Mouse (Mus musculus) limb, embryonic 15.5 days (tissue): ENCODE measurements around the gene Pheta1. TPM values are rescaled to one million over a fixed set of nuclear protein-coding genes. Genes with fewer than 3 reads are reported as not detected.
"Not testable (repeated sequence)": the region's sequence is repeated elsewhere in the genome, so short reads cannot be mapped to it uniquely, and the experiment has no call there.

Source experiments
- ATAC-seq: fragments of 200-750 bp; cut with Nextera tagmentation; 2 replicates; pipeline ENCODE4 v1.8.0; 2017; ENCODE audit warnings: low read depth, moderate TSS enrichment; ENCODE audit not compliant: insufficient number of reproducible peaks, low FRiP score, low TSS enrichment
- H3K27ac ChIP-seq: fragments of 300-500 bp; sonication (generic); 2 replicates; pipeline ENCODE4 v1.5.1; 2015; ENCODE audit warnings: moderate library complexity, mild to moderate bottlenecking, inconsistent platforms
- H3K27me3 ChIP-seq: fragments of 300-500 bp; sonication (generic); 2 replicates; pipeline ENCODE4 v1.6.1; 2015; ENCODE audit warnings: inconsistent platforms
- H3K36me3 ChIP-seq: fragments of 300-500 bp; sonication (generic); 2 replicates; pipeline ENCODE4 v1.6.1; 2015; ENCODE audit warnings: inconsistent platforms
- H3K4me1 ChIP-seq: fragments of 300-500 bp; sonication (generic); 2 replicates; pipeline ENCODE4 v1.6.1; 2015; ENCODE audit warnings: inconsistent platforms
- H3K4me2 ChIP-seq: fragments of 300-500 bp; sonication (generic); 2 replicates; pipeline ENCODE4 v1.6.1; 2015; ENCODE audit warnings: mild to moderate bottlenecking, inconsistent platforms
- H3K4me3 ChIP-seq: fragments of 300-500 bp; sonication (generic); 2 replicates; pipeline ENCODE4 v1.5.1; 2015; ENCODE audit warnings: mild to moderate bottlenecking, inconsistent platforms
- H3K9ac ChIP-seq: fragments of 300-500 bp; sonication (generic); 2 replicates; pipeline ENCODE4 v1.6.1; 2015; ENCODE audit warnings: inconsistent platforms
- H3K9me3 ChIP-seq: fragments of 300-500 bp; sonication (generic); 2 replicates; pipeline ENCODE4 v1.6.1; 2016; ENCODE audit warnings: inconsistent platforms
- WGBS: fragments of 180-500 bp; shearing (Covaris S2); methylation state at CpG from one replicate; pipeline ENCODE4 v1.1.7; 2015; 5-methylcytosine and 5-hydroxymethylcytosine counted together
- polyA plus RNA-seq: library from polyadenylated mRNA; unstranded; fragments of >200 nt; fragmentation: Nextera tagmentation; extraction: Ambion mirVana; gene quantifications from 2 replicates; pipeline ENCODE4 v1.2.1, GENCODE M21; 2015

The Pheta1 gene
- polyA plus RNA-seq, 1 experiment from 2014 or later: 28.0 TPM

- Histone ChIP-seq H3K4me2 (peak overlapping the region; percentile 91), H3K36me3 (no peaks in the 10 kb centered on the region), H3K27ac (peak overlapping the region; percentile 72), H3K4me1 (peaks cover 63% of the 10 kb centered on the region), H3K9ac (peak overlapping the region; percentile 73), H3K9me3 (no peaks in the 10 kb centered on the region), H3K4me3 (peak overlapping the region; percentile 66), H3K27me3 (no peaks in the 10 kb centered on the region)
- under 1% methylated on average over 77 of the region's 77 CpGs for WGBS
- ATAC-seq: peak; percentile 82
Measured at GRCm38 (mm10) chr5:121836692-121837415, 11.9 kb upstream of the Pheta1 start.

GRCm38 (mm10) chr5:121837441-121838340 is 11.1 kb upstream of the Pheta1 start, which contains the start of gene Sh2b3:
TSS of gene Sh2b3 (minus strand) at chr5:121837646.
- Histone ChIP-seq H3K4me2 (peak within 1 kb of the TSS; percentile 91), H3K27ac (peak within 1 kb of the TSS; percentile 73), H3K4me1 (peaks cover 63% of the 10 kb centered on the region), H3K9me3 (no peaks in the 10 kb centered on the region), H3K4me3 (peak within 1 kb of the TSS; percentile 66), H3K36me3 (no peaks in the 10 kb centered on the region), H3K27me3 (no peaks in the 10 kb centered on the region), H3K9ac (peak within 1 kb of the TSS; percentile 73)
- no peak for ATAC-seq
- 1% methylated on average over 35 of the region's 35 CpGs for WGBS

DNA sequence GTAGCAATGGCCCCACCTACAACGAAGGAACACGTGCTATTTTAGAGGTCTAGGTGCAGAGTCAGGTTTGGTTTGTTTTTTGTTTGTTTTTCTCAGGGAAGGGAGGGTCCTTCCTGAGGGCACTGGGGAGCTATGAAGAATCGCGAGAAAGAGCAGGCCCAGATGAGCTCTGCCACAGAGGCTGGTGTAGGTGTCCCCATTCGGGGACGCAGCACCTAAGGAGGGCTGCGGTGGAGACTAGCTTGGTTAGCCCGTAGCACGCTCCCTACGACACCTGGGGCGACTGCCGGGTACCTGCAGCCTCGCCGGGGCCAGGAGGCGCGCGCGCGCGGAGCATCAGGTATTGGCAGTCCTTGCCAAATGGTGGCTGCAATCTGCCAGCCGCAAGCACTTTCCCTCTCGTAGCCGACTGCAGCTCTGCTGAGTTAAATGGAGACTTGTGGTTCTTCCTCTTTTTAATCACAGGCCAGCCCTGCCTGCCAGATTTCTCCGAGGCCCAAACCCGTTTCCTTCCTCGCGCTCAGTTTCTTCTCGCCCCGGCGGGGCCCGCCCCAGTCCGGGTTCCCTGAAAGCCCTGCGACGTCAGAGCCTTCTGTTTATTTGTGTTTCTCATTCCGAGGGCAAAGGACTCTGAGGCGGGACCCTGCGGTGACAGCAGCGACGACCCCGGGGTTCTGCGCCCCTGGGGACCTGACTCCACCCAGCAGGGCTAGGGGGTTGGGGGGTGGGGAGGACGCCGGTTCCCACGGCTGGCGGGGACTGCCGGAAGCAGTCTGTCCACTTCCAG is 10.2 kb upstream of the Pheta1 start:
- H3K4me2 ChIP-seq: peak overlapping the region; percentile 91
- no peaks in the 10 kb centered on the region for H3K9me3 ChIP-seq
- peak overlapping the region; percentile 66 for H3K4me3 ChIP-seq
- no peaks in the 10 kb centered on the region for H3K36me3 ChIP-seq
- no peak for ATAC-seq
- H3K27ac ChIP-seq: peak overlapping the region; percentile 73
- 2% methylated on average over 46 of the region's 46 CpGs for WGBS
- H3K27me3 ChIP-seq: peaks cover 6% of the 10 kb centered on the region
- peaks cover 63% of the 10 kb centered on the region for H3K4me1 ChIP-seq
- H3K9ac ChIP-seq: peak overlapping the region; percentile 37; the same call in 1 of the 2 replicates

DNA sequence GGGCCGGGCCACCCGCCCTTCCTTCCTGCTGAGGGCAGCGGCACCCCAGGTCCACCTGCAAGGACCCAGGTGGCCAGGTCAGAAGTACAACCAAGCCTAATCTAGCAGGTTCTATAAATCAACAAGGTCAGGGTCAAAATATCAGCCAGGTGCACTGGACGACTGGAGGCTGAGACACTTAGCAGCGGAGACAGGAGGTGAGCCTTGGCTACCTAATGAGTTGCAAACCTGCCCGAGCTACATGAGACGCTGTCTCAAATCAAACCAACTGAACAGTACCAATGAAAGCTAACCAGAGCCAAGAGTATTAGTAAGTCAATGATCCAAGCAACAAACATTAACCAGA is 9.7 kb upstream of the Pheta1 start:
- no peaks in the 10 kb centered on the region for H3K9me3 ChIP-seq

DNA sequence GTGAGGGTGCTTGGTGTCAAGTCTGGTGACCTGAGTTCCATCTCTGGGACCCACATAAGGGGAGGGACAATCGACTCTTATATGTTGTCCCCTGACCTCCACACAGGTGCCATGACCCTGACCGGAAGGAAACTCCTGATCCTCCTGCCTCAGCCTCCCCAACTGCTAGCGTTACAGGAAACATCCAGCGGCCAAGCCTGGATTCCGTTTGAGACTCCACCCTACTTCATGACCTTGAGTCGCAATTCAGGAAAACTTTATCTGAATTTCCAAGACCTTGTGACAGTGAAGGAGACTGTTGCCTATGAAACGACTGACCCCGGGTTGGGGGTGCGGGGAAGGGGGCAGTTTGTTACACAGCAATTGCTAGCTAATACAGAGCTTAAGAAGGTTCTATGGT is 7.3 kb upstream of the Pheta1 start:
- Histone ChIP-seq H3K36me3 (no peaks in the 10 kb centered on the region), H3K27ac (no peak overlapping the region), H3K9ac (no peak overlapping the region), H3K4me1 (peaks cover 36% of the 10 kb centered on the region), H3K4me3 (no peak overlapping the region), H3K4me2 (no peak overlapping the region), H3K9me3 (no peaks in the 10 kb centered on the region), H3K27me3 (peaks cover 17% of the 10 kb centered on the region)
- WGBS: 89% methylated on average over 9 of the region's 9 CpGs
- no peak for ATAC-seq

More for the DNA sequence above, 9.7 kb upstream of the Pheta1 start:
- Histone ChIP-seq H3K27me3 (peaks cover 12% of the 10 kb centered on the region), H3K4me2 (peak overlapping the region; percentile 91), H3K9ac (0 out of 2 replicates have a peak overlapping the region, but pooled peaks have one; percentile 37), H3K36me3 (no peaks in the 10 kb centered on the region), H3K4me3 (peak overlapping the region; percentile 66), H3K4me1 (peaks cover 59% of the 10 kb centered on the region), H3K27ac (peak overlapping the region; percentile 73)
- WGBS: 33% methylated on average over 7 of the region's 7 CpGs
- ATAC-seq: no peak

DNA sequence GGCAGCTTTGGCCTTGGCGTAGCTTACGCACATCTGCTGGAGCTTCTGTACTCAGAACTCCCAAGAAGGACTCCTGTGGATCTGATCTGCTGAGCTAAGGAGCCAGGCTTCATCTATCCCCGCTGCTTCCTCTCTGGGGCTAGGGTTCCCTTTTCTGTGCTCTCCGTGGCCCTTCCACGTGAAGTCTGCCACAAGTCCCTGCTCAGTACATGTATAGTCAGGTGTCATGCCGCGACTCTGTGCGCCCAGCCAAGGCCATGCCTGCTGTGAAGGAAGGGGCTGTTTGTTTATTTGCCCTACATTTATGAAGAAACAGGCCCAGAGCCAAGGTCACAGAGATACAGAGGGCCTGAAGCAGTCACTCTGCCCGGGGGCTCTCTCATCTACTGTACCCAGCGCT is 6.8 kb upstream of the Pheta1 start:
- H3K27ac ChIP-seq: no peak overlapping the region
- no peaks in the 10 kb centered on the region for H3K9me3 ChIP-seq
- no peak overlapping the region for H3K4me2 ChIP-seq
- no peak overlapping the region for H3K4me3 ChIP-seq
- peaks cover 17% of the 10 kb centered on the region for H3K27me3 ChIP-seq
- no peak overlapping the region for H3K9ac ChIP-seq
- no peak for ATAC-seq
- no peaks in the 10 kb centered on the region for H3K36me3 ChIP-seq
- H3K4me1 ChIP-seq: peaks cover 35% of the 10 kb centered on the region
- 50% methylated on average over 10 of the region's 10 CpGs for WGBS

DNA sequence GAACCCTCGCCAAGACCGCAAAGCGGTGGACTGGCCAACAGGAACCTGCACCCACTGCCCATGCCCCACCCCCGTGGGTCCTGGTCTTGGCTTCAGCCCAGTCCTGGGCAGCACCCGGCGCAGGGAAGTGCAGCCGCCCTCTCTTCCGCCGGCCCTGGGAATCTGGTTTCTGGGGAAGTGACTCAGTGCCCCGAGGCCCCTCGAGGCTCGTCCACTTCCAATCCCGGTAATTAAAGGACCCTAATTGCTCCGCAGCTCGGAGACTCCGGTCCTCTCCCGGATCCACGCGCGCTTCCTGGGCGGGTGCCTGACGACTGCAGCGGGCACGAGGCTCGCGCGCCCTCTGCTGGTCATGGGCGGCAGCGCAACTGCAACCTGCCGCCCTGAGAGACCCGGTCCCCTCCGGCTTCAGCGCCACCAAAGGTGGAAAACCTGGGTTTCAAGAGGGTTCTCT is 6.1 kb upstream of the Pheta1 start:
- Histone ChIP-seq H3K9me3 (no peaks in the 10 kb centered on the region), H3K4me2 (peak overlapping the region; percentile 89), H3K36me3 (no peaks in the 10 kb centered on the region), H3K27ac (no peak overlapping the region), H3K9ac (peak overlapping the region; percentile 46), H3K27me3 (peaks cover 17% of the 10 kb centered on the region), H3K4me3 (peak overlapping the region; percentile 53), H3K4me1 (peaks cover 28% of the 10 kb centered on the region)
- WGBS: under 1% methylated on average over 33 of the region's 33 CpGs
- 0 out of 2 replicates have a peak, but pooled peaks have one; percentile 31 for ATAC-seq

- Histone ChIP-seq H3K9me3 (no peaks in the 10 kb centered on the region), H3K9ac (no peak overlapping the region), H3K27ac (no peak overlapping the region), H3K36me3 (no peaks in the 10 kb centered on the region), H3K4me2 (peak overlapping the region; percentile 89), H3K27me3 (peaks cover 17% of the 10 kb centered on the region), H3K4me1 (peaks cover 28% of the 10 kb centered on the region), H3K4me3 (peak overlapping the region; percentile 53)
- no peak for ATAC-seq
- WGBS: 12% methylated on average over 17 of the region's 17 CpGs
Measured at GRCm38 (mm10) chr5:121843138-121843905, 5.5 kb upstream of the Pheta1 start.

DNA sequence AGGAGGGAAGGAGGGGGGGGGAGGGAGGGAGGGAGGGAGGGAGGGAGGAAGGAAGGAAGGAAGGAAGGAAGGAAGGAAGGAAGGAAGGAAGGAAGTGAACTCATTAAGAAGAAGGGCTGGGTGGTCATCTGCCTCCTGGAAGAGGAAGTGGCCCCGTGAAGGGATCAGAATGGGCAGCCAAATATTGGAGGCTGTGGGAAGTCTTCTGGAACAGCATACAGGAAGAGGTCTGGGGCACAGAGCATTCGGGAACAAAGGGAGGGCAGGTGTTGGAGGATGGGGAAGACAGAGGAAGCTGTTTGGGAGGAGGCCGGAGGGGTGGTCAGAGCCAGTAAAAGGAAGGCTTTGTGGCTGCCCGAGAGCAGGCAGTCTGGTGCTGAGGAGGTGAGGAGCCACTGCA is 3.4 kb upstream of the Pheta1 start:
- H3K27me3 ChIP-seq: peaks cover 17% of the 10 kb centered on the region
- 35% methylated on average over 4 of the region's 4 CpGs for WGBS
- H3K36me3 ChIP-seq: no peaks in the 10 kb centered on the region
- no peak overlapping the region for H3K4me2 ChIP-seq
- no peaks in the 10 kb centered on the region for H3K9me3 ChIP-seq
- H3K4me1 ChIP-seq: peaks cover 30% of the 10 kb centered on the region
- no peak overlapping the region for H3K9ac ChIP-seq
- no peak overlapping the region for H3K4me3 ChIP-seq
- H3K27ac ChIP-seq: no peak overlapping the region
- ATAC-seq: no peak

GRCm38 (mm10) chr5:121846322-121846721 is 2.5 kb upstream of the Pheta1 start:
- Histone ChIP-seq H3K36me3 (peaks cover 3% of the 10 kb centered on the region; the same call in 1 of the 2 replicates), H3K4me2 (no peak overlapping the region), H3K4me1 (peaks cover 39% of the 10 kb centered on the region), H3K4me3 (no peak overlapping the region), H3K9ac (no peak overlapping the region), H3K27ac (no peak overlapping the region), H3K9me3 (no peaks in the 10 kb centered on the region), H3K27me3 (peaks cover 17% of the 10 kb centered on the region)
- WGBS: 78% methylated on average over 11 of the region's 11 CpGs
- no peak for ATAC-seq

DNA sequence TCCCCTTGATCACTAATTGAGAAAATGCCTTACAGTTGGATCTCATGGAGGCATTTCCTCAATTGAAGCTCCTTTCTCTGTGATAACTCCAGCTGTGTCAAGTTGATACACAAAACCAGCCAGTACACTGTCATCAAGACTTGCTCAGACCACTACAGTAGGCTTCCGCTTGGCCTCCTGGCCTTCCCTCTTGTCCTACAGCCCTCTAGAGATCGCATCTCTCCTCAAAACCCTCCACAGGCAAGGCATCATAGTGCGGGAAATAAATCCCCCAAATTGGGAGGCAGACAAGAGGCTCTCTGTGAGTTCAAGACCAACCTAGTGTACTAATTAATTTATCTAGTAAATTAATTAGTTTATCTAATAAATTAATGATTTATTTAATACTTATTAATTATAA is 1.5 kb upstream of the Pheta1 start:
- ATAC-seq, H3K27ac ChIP-seq, H3K9me3 ChIP-seq, H3K9ac ChIP-seq, H3K4me3 ChIP-seq, H3K4me2 ChIP-seq: not testable (repeated sequence)
- peaks cover 17% of the 10 kb centered on the region for H3K27me3 ChIP-seq
- 83% methylated on average over 3 of the region's 3 CpGs for WGBS
- peaks cover 42% of the 10 kb centered on the region for H3K4me1 ChIP-seq
- H3K36me3 ChIP-seq: peaks cover 12% of the 10 kb centered on the region; the same call in 1 of the 2 replicates
